Mouse (Mus musculus): Measurements from ENCODE around the gene Abracl. TPM values are rescaled to one million over a fixed set of nuclear protein-coding genes. Genes with fewer than 3 reads are reported as not detected.

Abracl gene
- total RNA-seq (2021) = 10 to 100 TPM; 31.0 to 40.1 TPM
- long read RNA-seq, experiment 1, transcript Abracl-201 (3 exons, 846 nt) = major isoform, 23 of 27 reads
- long read RNA-seq, experiment 1, partial matches to known transcripts = 0 of 27 reads
- long read RNA-seq, experiment 1, other reads (novel, unspliced or antisense) = 1 of 27 reads
- long read RNA-seq, experiment 2, transcript Abracl-201 (3 exons, 846 nt) = major isoform, 25 of 30 reads
- long read RNA-seq, experiment 2, partial matches to known transcripts = 2 of 30 reads
- long read RNA-seq, experiment 2, other reads (novel, unspliced or antisense) = 1 of 30 reads

GRCm38 (mm10) chr10:18022741-18023347 is at the start of gene Abracl:
Gene Abracl (minus strand): TSS chr10:18023288.
- peak; percentile 78 for DNase-seq

GRCm38 (mm10) chr10:18072871-18073270 is 49.8 kb upstream of the Abracl start:
- no peak for DNase-seq

DNA sequence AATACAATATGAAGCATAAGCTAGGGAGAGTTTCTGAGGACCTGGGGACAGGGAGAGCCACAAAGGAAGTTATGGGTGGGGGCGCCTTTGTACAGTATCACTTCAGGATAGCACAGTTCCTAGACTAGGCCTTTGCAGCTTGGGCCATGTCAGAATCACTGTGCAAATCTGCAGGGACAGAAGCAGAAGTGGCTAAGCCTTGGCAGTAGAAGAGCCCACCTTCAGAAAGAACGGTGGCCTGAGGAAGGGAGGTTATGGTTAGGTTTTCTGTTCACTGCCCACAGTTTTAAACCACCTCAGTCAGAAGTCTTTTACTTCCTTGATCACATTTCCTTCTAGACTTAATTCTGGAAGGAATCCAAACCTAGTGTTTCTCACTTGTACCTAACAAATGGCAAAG is 47.5 kb upstream of the Abracl start:
- no peak for DNase-seq

GRCm38 (mm10) chr10:18070144-18070543 is 47.1 kb upstream of the Abracl start:
- no peak for DNase-seq

DNA sequence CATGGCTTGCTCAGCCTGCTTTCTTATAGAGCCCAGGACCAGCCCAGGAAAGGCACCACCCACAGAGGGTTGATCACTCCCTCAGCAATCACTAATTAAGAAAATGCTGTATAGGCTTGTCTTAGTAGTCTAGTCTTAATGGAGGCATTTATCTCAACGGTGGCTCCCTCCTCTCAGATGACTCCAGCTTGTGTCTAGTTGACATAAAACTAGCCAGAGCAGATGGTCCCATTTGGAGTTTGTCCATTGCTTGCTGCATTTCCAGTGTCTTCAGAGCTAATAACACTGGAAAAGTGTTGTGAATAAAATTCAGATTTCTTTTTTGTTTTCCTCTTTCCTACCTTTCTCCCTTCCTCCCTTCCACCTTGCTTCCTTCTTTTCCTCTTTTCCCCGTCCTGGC is 46.5 kb upstream of the Abracl start:
- DNase-seq = no peak

- no peak for DNase-seq
These were observed 45.8 kb upstream of the Abracl start for GRCm38 (mm10) chr10:18068880-18069279.

GRCm38 (mm10) chr10:18067761-18068446 is 44.8 kb upstream of the Abracl start:
- DNase-seq = no peak

DNA sequence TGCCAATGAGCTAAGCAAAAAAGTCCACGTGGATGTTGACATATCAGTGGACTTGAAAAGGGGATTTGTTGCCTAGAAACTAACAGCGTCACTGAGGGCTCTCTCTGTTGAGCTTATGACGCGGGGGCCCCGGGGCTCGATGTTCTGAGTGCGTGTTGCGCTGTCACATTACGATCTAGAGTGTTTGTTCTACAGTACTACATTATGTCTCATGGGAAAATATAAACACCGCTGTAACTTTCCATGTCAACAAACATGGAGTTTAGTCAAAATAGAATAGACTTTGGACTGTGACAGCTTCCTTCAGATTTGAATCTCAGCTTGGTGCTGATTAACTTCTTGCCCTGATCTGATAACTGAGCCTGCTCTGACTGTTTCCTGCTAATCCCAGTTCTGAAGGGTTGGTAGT is 42.9 kb upstream of the Abracl start:
- DNase-seq = no peak

DNA sequence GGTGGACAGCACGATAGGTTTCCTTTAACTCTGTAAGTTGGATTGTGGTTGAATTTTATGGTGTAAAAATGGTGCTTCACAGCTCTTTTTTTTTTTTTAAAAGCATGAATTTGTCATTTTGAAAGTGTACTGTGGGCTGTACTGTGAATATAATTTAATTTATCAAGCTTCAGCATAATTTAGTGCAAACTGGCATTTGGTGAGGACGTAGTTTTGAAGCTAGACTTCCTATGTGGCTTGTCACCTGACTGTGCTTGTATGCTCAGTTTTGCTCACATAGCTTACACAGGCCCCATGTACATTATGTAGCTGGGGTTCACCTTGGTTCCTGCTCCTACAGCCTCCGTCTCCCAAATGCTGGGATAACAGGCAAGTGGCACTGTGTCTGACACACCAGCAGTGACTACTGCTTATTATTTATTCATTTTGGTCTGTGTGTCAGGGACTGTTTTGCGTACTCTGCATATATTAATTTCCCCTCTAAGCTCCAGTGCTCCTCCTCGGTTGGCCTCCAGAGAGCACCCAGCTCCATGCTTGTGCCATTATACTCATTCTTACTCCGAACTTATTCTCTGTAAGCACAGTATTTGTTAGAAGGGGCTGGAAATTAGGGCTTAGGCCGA is 41.6 kb upstream of the Abracl start:
- no peak for DNase-seq

GRCm38 (mm10) chr10:18061533-18061932 is 38.4 kb upstream of the Abracl start:
- no peak for DNase-seq

DNA sequence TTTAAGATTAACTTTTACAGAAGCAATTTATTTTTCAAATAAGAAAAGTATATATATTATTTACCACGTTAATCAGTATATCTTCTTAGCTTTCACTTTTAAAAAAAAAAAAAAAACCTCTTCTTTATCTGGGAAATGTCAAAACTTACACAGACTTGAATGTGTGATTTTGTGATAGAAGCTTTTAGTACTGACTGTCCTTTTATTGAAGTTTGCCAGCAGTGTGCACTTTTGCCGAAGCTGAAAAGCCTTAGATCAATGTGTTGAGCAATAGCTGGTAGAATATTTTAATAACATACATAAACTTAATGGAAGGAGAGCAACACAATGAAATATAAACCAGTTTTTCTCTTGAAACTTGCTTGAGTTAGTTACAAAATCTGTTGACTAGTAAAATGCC is 37.7 kb upstream of the Abracl start:
- no peak for DNase-seq

DNA sequence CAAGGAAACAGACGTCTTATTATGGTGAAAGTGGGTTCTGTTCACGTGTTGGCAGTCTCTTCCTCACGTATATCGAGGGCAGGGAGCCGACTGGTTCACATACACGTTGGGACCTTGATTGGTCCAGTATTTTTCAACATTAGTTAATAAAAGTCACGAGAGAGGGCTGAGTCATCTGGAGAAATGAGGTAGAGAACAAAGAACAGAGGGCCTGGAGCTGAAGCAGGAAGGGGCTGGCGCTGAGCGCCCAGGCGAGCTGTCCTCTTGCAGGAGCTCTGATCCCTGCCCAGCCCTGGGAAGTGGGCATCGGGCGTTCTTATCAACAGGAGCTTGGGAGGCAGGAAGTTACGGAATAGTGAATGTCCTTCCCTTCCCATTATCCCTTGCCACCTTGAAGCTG is 36.7 kb upstream of the Abracl start:
- no peak for DNase-seq

DNA sequence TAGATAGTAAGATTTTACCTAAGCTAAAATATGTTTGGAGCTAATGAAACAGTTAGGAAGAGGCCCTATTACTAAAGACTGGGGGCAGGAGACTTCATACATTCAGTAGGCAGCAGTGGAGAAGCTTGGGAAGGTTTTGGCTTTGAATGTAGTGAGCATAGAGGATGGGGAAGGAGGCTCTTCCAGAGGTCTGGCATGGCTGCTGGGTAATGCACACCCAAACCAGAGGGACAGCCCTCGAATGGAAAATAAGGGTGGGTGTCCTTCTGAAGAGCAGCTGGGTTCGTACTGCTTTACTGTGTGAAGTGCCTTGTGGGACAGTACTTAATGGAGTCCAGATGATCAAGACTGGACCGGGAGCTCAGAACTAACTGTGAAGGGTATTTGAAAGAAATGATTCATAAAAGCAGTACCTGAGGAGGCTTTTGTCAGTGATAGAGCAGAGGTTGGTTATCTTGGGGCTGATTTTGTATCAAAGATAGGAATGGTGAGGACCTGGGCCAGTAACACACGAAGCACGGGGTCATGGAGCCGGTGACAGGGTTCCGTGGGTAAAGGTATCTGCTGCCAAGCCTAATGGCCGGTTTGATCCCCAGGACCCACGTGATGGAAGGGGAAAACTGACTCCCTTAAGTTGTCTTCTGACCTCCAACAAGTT is 35.7 kb upstream of the Abracl start:
- DNase-seq = no peak

DNA sequence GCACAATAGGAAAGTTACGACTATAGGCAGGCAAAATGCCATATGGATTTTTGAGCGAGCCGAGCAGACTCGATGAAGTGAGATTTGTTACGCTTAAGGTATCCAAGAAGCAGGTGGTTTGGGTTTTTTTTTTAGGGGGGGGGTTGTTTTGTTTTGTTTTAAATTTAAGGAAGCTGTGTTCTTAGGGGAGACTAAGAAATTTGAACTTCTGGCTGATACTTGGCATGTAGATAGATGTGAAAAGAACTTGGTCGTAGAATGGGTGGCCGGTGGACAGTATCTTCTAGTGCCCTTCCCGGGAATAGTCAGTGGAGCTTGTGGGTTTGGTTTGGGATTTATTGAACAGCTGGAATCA is 33.3 kb upstream of the Abracl start:
- DNase-seq = no peak

- DNase-seq = peak; percentile 52
These were observed 32.8 kb upstream of the Abracl start, which contains the start of gene Reps1 for GRCm38 (mm10) chr10:18055696-18056390. Gene Reps1 (plus strand): TSS chr10:18055861.

- DNase-seq = peak; percentile 90
These were observed 32.1 kb upstream of the Abracl start for GRCm38 (mm10) chr10:18055009-18055695.

GRCm38 (mm10) chr10:18047380-18048146 is 24.5 kb upstream of the Abracl start:
- DNase-seq = peak; percentile 25

DNA sequence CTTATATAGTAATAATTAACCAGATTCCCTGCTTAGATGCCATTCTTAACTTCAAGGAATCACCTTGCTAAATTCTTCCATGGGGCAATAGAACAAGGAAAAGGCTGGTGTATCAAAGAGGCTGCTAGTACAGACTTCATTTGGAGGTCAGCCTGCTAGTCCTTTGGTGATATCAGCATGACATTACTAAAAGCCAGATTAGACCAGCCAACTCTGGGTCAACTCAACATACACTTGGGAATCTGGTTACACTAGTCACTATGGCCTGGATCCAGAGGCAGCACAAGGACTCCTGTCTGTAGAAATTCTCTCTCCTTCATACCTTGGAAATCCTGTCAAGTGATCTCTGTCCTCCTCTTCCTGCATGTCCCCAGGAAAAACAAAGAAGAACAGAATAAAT is 23.3 kb upstream of the Abracl start:
- DNase-seq = peak; percentile 28

- no peak for DNase-seq
These were observed 13.8 kb upstream of the Abracl start for GRCm38 (mm10) chr10:18036849-18037248.

GRCm38 (mm10) chr10:18034408-18034807 is 11.3 kb upstream of the Abracl start:
- no peak for DNase-seq

Data from adrenal gland, postnatal 10 days (tissue).